16 mouse cellular contexts compared by ENCODE assay signal in the genomic region with DNA sequence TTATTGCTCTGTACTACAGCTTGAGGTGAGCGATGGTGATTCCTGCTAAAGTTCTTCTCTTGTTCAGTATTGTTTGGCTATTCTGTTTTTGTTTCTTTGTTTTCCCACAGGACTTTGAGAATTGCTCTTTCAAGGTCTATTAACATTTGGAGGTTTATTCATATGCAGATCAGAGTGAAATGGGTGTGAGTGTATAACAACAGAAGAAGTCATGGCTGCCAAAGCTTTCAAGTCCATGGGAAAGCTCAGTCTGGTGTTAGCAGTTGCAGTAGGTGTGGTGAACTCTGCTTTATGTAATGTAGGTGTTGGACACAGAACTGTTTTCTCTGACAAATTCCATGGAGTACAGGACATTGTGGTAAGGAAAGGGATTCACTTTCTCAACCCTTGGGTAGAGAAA.
"Had no signal": no experiment of that assay in that cellular context is flagged by ENCODE, and none has a peak within 500 bp of the region (broad histone marks: within the 10 kb centered on the region; RNA-seq: fewer than 3 reads in every experiment).

No protein-coding gene starts in this region.

- H3K36me3 ChIP-seq: neural tube, embryonic 12.5 days; neural tube, embryonic 13.5 days; neural tube, embryonic 15.5 days; stomach, embryonic 15.5 days had no signal

- H3K4me2 ChIP-seq: neural tube, embryonic 12.5 days; neural tube, embryonic 13.5 days; neural tube, embryonic 15.5 days; stomach, embryonic 15.5 days had no signal

- H3K27me3 ChIP-seq: neural tube, embryonic 12.5 days; neural tube, embryonic 13.5 days; neural tube, embryonic 15.5 days; stomach, embryonic 15.5 days had no signal

- H3K9me3 ChIP-seq: neural tube, embryonic 12.5 days; neural tube, embryonic 13.5 days; neural tube, embryonic 15.5 days; stomach, embryonic 15.5 days had no signal

- H3K4me3 ChIP-seq: neural tube, embryonic 12.5 days; neural tube, embryonic 13.5 days; neural tube, embryonic 15.5 days; stomach, embryonic 15.5 days had no signal

- H3K9ac ChIP-seq: neural tube, embryonic 12.5 days; neural tube, embryonic 13.5 days; neural tube, embryonic 15.5 days; stomach, embryonic 15.5 days had no signal

- H3K27ac ChIP-seq: neural tube, embryonic 12.5 days; neural tube, embryonic 13.5 days; neural tube, embryonic 15.5 days; stomach, embryonic 15.5 days; stomach, postnatal 0 days had no signal

- DNase-seq: right cerebral cortex, adult 18-20 months; right cerebral cortex, postnatal 14 days; right cerebral cortex, postnatal 25 days; right cerebral cortex, postnatal 4 days; spleen, adult 18-20 months; thymus, adult 18-20 months; thymus, adult 2 months; thymus, postnatal 14 days; thymus, postnatal 25 days; thymus, postnatal 36 days; thymus, postnatal 4 days had no signal

- H3K4me1 ChIP-seq: neural tube, embryonic 12.5 days; neural tube, embryonic 13.5 days; neural tube, embryonic 15.5 days; stomach, embryonic 15.5 days had no signal
